Mouse (Mus musculus): ENCODE results near the gene Pcdh9.

- TF ChIP-seq CTCF (IDR thresholded peaks at IDR 0.05; ENCODE audit: insufficient read depth, low read depth, low read length) (no peak), POLR2A (IDR thresholded peaks at IDR 0.05; ENCODE audit: insufficient read depth, low read depth, low read length) (no peak)
Observed at GRCm38 (mm10) chr14:93287642-93288041, 602.8 kb downstream of the Pcdh9 start.
